Mouse (Mus musculus) cerebellum, postnatal 4 days (tissue): Measurements from ENCODE around the gene Mybl2.

ENCODE experiments used
- DNase-seq, 2 experiments: peaks; one replicate each; pipeline ENCODE4 v3.0.0; 2022; ENCODE audit warnings: low spot score in 2 of 2, mixed read lengths in 1 of 2

Mybl2 gene

DNA sequence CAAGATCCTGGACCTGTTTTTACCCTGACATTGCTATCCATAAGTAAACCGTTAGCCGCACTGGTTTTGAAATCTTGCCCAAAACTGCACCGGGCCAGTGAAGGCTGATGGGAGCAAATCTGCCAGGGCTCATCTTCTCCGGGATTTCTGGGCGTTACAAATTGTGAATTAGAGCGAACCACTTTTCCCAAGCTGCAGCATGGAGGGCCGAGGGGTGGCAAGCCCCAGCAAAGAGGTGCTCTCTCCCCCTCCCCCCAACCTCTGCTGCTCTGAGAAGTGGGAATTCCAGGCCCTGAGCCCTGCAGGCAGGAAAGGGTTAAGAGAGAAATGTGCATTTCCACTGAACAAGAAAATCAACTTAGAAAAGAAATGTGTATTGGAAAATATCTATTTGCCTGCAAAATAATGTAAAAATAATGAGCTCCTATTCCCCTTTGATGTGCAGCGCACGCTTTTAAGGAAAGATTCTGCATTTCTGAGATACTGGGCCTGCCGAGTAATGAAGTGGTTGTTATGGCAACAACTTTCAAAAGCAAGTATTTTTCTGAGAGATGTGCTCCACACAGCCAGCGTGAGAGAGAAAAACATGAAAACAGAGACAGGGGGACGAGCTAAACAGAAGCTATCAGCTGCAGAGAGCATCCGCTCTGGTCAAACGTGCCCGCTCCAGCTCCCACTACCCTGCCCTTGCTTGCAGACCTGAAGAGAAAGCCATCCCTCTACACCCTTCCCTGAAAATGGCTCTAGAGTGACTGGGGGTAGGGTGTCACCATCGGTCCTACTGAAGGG, 57.1 kb downstream of the Mybl2 start:
- no peak for DNase-seq

DNA sequence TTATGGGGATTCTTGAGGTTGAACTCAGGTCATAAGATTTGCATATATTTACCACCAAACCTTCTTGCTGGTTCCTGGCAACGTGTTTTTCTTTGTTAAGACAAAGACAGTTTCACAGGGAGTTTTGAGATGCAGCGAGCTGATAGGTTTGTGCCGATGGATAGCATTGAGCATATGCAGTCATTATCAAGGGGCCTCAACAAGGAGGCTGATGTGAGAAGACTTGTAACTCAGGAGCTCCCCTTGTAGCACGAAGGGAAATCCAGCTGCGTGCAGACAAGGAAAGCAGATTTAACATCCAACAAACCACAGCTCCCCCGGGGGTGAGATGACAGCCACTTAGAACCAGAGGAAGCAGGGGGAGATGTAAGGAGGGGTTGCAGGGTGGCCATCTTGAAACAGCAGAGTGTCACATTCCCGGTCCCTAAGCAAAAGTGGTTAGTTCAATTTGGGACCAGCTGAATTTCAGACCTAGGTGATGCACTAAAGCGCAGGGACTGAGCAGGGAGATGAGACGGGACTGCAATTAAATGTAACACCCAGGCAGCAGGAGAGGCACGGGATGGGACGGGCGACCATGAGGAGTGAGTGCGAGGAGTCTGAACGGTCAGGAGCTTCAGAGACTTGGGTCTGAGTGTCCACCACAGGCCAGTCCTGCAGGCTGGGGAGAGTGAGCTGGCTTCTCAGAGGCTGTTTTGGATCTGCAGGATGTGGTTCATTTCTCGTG, 66.3 kb downstream of the Mybl2 start:
- no peak for DNase-seq

DNA sequence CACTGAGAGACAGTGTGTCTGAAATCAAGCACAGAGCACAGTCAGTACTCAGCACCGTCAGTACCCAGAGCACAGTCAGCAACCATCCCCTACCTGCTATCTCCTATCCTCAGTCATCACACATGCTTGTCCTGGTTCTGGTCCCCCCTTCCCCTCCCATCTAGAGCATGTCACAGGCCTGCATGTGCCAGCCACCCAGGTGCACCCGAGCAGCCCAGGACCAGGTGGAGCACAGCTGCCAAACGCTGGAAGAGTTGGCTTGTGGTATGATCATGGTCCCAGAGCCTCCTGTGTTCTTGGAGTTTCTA, 66.8 kb downstream of the Mybl2 start:
- no peak for DNase-seq

DNA sequence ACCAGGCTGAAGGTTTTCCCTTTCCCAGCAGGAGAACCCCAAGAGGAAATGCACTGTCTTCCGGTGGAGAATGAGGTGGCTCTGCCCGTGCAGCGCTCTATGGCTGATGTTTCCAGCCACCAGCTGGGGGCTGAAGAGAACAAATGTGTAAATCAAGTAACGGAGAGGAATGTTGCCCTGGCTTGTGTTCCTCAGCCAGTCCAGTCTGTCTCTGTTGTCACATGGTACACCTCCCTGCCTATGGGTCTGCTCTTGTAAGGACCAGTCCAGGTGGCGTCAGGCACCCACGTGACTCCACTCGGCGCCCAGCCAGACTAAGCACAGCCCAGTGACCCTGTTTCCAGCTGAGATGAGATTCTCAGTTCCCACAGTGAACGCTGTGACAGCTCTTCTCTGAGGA, 67.8 kb downstream of the Mybl2 start:
- peak in 1 of 2 experiments; percentile 70 for DNase-seq

DNA sequence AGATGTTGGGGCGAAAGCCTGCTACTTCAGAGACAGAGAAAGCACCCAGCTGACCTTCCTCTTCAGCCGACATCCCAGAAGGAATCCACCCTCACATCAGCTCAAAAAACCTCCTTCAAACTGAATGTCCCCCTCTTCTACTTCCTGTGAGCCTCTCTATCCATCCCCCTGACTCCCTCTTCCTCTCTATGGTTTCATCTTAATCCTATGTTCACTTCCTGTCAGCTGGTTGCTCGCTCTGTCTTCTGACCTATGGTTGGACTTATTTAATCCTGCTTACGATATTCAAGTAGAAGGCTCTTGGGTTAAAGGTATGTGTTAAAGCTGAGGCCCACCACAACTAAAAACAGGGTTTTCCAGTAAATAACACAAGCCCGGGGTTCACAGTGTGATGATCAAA, 69.0 kb downstream of the Mybl2 start:
- DNase-seq: no peak

DNA sequence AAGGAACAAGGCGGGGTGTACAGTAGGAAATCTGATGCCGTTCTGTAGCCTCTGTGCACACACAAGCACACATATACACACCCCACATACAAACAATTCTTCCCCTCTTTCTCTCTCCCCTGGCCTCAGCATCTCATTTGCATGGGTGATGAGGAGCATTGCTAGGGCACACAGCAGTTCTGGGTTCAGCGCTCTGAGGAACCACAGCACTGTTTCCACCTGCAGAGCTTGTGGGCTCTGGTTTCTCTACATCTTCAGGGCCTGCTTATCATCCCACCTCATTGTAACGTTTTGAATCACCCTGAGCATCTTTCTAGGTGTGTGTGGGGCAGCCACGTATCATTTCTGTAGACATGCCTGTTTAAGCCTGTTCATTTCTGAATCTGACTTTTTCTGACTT, 76.3 kb downstream of the Mybl2 start:
- no peak for DNase-seq

DNA sequence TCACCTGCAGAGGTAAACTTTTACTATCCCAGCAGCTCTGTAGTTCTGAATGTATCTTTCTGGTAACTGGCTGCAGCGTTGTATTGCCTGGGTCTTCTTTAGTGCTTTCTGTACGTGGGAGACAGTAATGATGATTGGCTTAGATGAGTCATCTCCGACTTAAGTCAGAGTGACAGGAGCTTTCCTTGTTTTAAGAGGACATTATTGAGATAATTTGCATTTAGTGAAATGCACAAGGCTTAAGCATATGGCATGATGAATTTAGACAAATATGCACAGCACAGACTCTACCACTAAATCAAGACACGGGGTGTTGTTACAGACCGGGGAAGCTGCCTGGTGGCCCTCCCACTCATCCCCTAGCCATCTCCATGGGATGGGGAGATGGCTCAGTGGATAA, 77.8 kb downstream of the Mybl2 start:
- no peak for DNase-seq
